Mouse (Mus musculus) kidney, postnatal 0 days (tissue): ENCODE data around the gene Tbc1d17. TPM values are rescaled to one million over a fixed set of nuclear protein-coding genes. Genes with fewer than 3 reads are reported as not detected.

ENCODE experiments used
- ATAC-seq: fragments of 200-750 bp; cut with Nextera tagmentation; replicated peaks from 2 replicates; pipeline ENCODE4 v1.8.0; 2017; ENCODE audit warnings: low read depth, moderate number of reproducible peaks, moderate TSS enrichment, moderate library complexity; ENCODE audit not compliant: low FRiP score
- DNase-seq: peaks from one replicate; pipeline ENCODE4 v3.0.0-alpha.2; 2016; ENCODE audit warnings: low spot score
- H3K27ac ChIP-seq: fragments of 300-500 bp; sonication (generic); 2 replicates; pipeline ENCODE4 v1.5.1; 2014; ENCODE audit warnings: mild to moderate bottlenecking
- H3K27me3 ChIP-seq: fragments of 300-500 bp; sonication (generic); 2 replicates; pipeline ENCODE4 v1.6.1; 2014; ENCODE audit warnings: low read length, mixed read lengths; ENCODE audit not compliant: insufficient read depth
- H3K36me3 ChIP-seq: fragments of 300-500 bp; sonication (generic); 2 replicates; pipeline ENCODE4 v1.6.1; 2014; ENCODE audit warnings: low read length, mixed read lengths; ENCODE audit not compliant: insufficient read depth
- H3K4me1 ChIP-seq: fragments of 300-500 bp; sonication (generic); replicated peaks from 2 replicates; pipeline ENCODE4 v1.6.1; 2014; ENCODE audit warnings: antibody characterized with exemption, low read length, mixed read lengths; ENCODE audit not compliant: insufficient read depth
- H3K4me2 ChIP-seq: fragments of 300-500 bp; sonication (generic); 2 replicates; pipeline ENCODE4 v1.6.1; 2014; ENCODE audit warnings: mild to moderate bottlenecking, low read length, moderate library complexity, mixed read lengths
- H3K4me3 ChIP-seq: fragments of 300-500 bp; sonication (generic); replicated peaks from 2 replicates; pipeline ENCODE4 v1.5.1; 2014; ENCODE audit warnings: low read depth, low read length
- H3K9ac ChIP-seq: fragments of 300-500 bp; sonication (generic); 2 replicates; pipeline ENCODE4 v1.6.1; 2014; ENCODE audit warnings: low read depth, low read length
- H3K9me3 ChIP-seq: fragments of 300-500 bp; sonication (generic); replicated peaks from 2 replicates; pipeline ENCODE4 v1.6.1; 2016; ENCODE audit warnings: low read length, inconsistent platforms, mixed read lengths
- CTCF ChIP-seq: IDR thresholded peaks from 2 replicates; pipeline ENCODE4 v1.5.1; 2016; ENCODE audit warnings: antibody characterized with exemption, low read depth, mild to moderate bottlenecking, moderate library complexity
- WGBS: fragments of 180-500 bp; shearing (Covaris S2); extraction: QIAGEN DNeasy Blood & Tissue Kit; methylation state at CpG from one replicate; pipeline ENCODE4 v1.1.7; 2014; 5-methylcytosine and 5-hydroxymethylcytosine counted together
- polyA plus RNA-seq: library from polyadenylated mRNA; unstranded; fragments of >200 nt; fragmentation: Nextera tagmentation; extraction: Ambion mirVana; gene quantifications from 2 replicates; pipeline ENCODE4 v1.2.1, GENCODE M21; 2015

The Tbc1d17 gene
- polyA plus RNA-seq, 1 experiment from 2014 or later, result 87.0 TPM

DNA sequence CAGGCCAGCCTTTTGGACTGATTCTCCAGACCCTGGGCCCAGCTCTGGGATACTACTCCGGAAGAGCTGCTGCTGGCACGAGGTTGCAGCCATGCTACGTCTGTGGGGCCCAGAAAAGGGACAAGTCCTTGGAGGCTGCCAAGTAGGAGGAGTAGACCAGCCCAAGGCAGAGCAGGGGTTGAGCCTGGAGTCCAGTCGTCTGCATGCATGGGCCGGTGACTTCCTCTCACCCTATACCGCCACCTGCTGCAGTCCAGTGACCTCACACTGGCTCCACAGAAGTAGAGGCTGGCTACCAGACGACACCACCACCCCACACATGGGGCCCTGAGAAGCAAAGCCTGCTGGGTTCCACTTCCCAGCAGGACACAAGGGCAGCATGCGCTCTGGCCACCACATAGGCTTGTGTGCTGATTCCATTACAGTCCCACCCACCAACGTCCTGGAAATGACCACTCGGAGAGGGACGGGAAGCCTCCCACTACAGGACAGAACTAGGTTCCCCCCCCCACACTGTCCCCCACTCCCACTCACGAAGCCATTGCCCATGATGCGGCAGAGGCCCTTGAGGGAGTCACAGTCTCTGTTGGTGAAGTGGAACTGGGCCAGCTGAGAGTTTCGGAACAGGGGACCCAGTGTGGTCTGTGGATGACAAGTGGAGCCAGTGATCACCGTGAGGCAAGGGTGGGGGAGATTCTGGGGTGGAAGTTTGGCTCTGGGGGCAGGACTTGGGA is 17.6 kb upstream of the Tbc1d17 start:
- DNase-seq (peak; percentile 86), ATAC-seq (peak; percentile 20)
- Histone ChIP-seq H3K9me3 (no peaks in the 10 kb centered on the region), H3K4me3 (peak overlapping the region; percentile 96), H3K27me3 (no peaks in the 10 kb centered on the region), H3K27ac (peak overlapping the region; percentile 100), H3K4me1 (peaks cover 33% of the 10 kb centered on the region), H3K36me3 (peaks cover 38% of the 10 kb centered on the region), H3K9ac (peak overlapping the region; percentile 37; the same call in 1 of the 2 replicates), H3K4me2 (peak overlapping the region; percentile 55)
- TF ChIP-seq CTCF, result peak; percentile 54
- 15% methylated on average over 15 of the region's 15 CpGs for WGBS

DNA sequence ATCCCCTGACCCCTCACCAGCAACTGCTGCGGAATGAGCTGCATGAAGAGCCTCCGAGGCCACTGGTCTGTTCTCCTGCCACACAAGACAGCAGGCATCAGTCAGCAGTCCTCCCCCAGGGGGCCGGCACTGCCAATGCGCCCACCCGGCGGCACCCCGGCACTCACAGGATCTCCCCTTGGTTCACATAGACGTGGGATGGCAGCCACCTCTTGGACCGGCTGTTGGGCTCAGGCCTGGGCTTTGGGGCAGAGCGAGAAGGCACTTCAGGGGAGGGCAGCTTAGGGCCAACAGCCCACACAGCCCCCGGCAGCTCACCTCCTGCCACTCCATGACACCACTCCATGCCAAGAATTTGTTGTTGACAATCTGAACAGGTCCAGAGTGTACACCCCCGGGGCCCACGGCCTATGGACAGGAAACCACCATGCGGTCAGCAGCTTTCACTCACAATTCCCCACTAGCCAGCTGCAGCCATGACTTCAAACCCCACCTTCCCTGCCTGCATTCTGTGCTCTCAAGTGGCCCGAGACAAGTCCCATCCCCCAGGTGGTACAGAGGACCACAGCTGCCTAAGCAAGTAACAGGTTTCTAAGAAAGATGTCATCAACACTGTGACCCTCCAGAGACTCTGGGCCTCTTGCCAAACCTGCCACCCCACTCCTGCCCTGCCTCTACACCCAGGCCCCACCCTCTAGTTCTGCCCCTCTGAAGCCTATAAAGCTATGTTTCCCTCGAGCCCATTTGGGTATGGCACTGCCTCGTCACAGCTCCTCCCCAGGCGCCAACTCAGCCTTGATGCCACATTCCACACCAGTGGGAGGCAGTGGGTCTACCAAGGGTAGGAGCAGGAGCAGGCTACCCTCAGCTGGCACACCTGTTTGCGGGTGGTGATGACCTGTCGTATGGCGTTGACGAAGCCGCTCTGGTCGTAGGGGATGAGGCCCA is 16.0 kb upstream of the Tbc1d17 start:
- Histone ChIP-seq H3K36me3 (peaks cover 38% of the 10 kb centered on the region), H3K4me1 (peaks cover 29% of the 10 kb centered on the region), H3K9me3 (no peaks in the 10 kb centered on the region), H3K9ac (no peak overlapping the region), H3K27ac (peak overlapping the region; percentile 100), H3K27me3 (no peaks in the 10 kb centered on the region), H3K4me2 (no peak overlapping the region), H3K4me3 (no peak overlapping the region)
- WGBS, result 74% methylated on average over 24 of the region's 24 CpGs
- TF ChIP-seq CTCF, result no peak
- ATAC-seq (no peak), DNase-seq (no peak)

- Histone ChIP-seq H3K4me2 (no peak overlapping the region), H3K9ac (no peak overlapping the region), H3K4me1 (peaks cover 29% of the 10 kb centered on the region), H3K27me3 (no peaks in the 10 kb centered on the region), H3K9me3 (no peaks in the 10 kb centered on the region), H3K27ac (no peak overlapping the region), H3K36me3 (peaks cover 38% of the 10 kb centered on the region), H3K4me3 (no peak overlapping the region)
- ATAC-seq (no peak), DNase-seq (no peak)
- WGBS, result 87% methylated on average over 11 of the region's 11 CpGs
- TF ChIP-seq CTCF, result no peak
Measured at GRCm38 (mm10) chr7:44863982-44864494, 15.2 kb upstream of the Tbc1d17 start.

- no peak overlapping the region for H3K27ac ChIP-seq
- H3K27me3 ChIP-seq, result no peaks in the 10 kb centered on the region
- WGBS, result 89% methylated on average over 14 of the region's 14 CpGs
- H3K4me2 ChIP-seq, result no peak overlapping the region
- no peak for ATAC-seq
- no peaks in the 10 kb centered on the region for H3K9me3 ChIP-seq
- H3K4me3 ChIP-seq, result no peak overlapping the region
- no peak overlapping the region for H3K9ac ChIP-seq
- no peak for DNase-seq
- H3K4me1 ChIP-seq, result peaks cover 29% of the 10 kb centered on the region
- no peak for TF ChIP-seq CTCF
- H3K36me3 ChIP-seq, result peaks cover 38% of the 10 kb centered on the region
Measured at GRCm38 (mm10) chr7:44863210-44863609, 14.3 kb upstream of the Tbc1d17 start.

DNA sequence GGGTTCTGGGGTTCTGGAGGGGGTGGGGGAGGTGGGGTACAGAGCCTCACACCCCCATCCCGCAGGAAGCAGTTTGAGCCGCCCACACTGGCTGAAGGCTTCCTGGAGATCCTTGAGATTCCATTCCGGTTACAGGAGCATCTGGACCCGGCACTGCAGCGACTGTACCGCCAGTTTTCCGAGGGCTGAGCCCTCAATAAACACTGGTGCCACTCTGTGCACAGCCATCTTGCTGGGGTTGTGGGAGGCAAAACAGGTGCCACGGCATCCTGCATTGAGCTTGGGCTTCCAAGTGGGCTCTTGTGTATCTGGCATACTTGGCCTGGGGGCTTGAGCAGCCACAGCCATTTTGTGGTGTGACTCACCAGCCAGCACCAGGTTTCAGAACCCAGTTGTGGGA is 13.6 kb upstream of the Tbc1d17 start:
- WGBS, result 74% methylated on average over 8 of the region's 8 CpGs
- Histone ChIP-seq H3K27ac (no peak overlapping the region), H3K36me3 (peaks cover 38% of the 10 kb centered on the region), H3K4me1 (peaks cover 28% of the 10 kb centered on the region), H3K4me2 (no peak overlapping the region), H3K4me3 (no peak overlapping the region), H3K9me3 (no peaks in the 10 kb centered on the region), H3K9ac (no peak overlapping the region), H3K27me3 (no peaks in the 10 kb centered on the region)
- DNase-seq, result no peak
- no peak for TF ChIP-seq CTCF
- no peak for ATAC-seq

GRCm38 (mm10) chr7:44861429-44861816 is 12.5 kb upstream of the Tbc1d17 start:
- ATAC-seq (no peak), DNase-seq (no peak)
- no peaks in the 10 kb centered on the region for H3K9me3 ChIP-seq
- no peaks in the 10 kb centered on the region for H3K27me3 ChIP-seq
- no peak for TF ChIP-seq CTCF
- no peak overlapping the region for H3K4me3 ChIP-seq
- peaks cover 38% of the 10 kb centered on the region for H3K36me3 ChIP-seq
- H3K4me2 ChIP-seq, result no peak overlapping the region
- H3K4me1 ChIP-seq, result peaks cover 18% of the 10 kb centered on the region
- 76% methylated on average over 14 of the region's 14 CpGs for WGBS
- H3K9ac ChIP-seq, result no peak overlapping the region
- peak overlapping the region; percentile 56 for H3K27ac ChIP-seq
